Mouse (Mus musculus): ENCODE measurements at regions not wholly inside any gene's neighbourhood (a gene's known extent, or its start where the extent isn't known, plus 50 kb on each side); places are given as distances from the start of the nearest gene placed in this dataset.

DNA sequence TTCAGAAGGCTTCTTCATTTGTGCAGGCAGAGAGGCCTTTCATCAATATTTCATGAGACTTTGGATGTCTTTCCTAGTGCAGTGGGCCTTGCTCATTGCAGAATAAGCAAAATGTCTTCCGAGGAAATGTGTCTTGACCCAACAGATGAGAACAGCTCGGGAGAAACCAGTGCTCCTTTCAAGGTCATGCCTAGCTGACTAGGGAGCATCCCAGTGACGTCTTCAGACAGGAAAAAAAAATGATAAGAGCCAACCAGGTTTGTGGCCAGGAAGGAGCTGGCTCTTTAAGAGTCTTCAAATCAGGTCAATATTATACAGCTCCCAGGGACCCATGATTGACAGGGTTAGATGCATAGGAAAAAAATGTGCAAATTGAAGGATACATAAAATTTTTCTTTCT is 224.9 kb upstream of the Sox11 start:
- no peak overlapping the region for H3K9ac ChIP-seq (ENCODE audit: low read length)
- no peaks in the 10 kb centered on the region; the same call in 1 of the 2 replicates for H3K4me1 ChIP-seq (ENCODE audit: control insufficient read depth, insufficient read depth, low read length)
- no peaks in the 10 kb centered on the region for H3K27me3 ChIP-seq (ENCODE audit: control insufficient read depth, insufficient read depth, low read length)
- H3K9me3 ChIP-seq (replicated peaks; ENCODE audit: control insufficient read depth, low read length): no peaks in the 10 kb centered on the region
- H3K4me2 ChIP-seq (ENCODE audit: low read depth, low read length): no peak overlapping the region
- no peak overlapping the region for H3K27ac ChIP-seq (ENCODE audit: low read length)
- WGBS: 50% methylated on average over 3 of the region's 3 CpGs
- no peak overlapping the region for H3K4me3 ChIP-seq (ENCODE audit: low read length)
- no peak for ATAC-seq (replicated peaks; ENCODE audit: extremely low read depth, insufficient read depth, low FRiP score)
- no peaks in the 10 kb centered on the region for H3K36me3 ChIP-seq (ENCODE audit: control insufficient read depth, insufficient read depth)

DNA sequence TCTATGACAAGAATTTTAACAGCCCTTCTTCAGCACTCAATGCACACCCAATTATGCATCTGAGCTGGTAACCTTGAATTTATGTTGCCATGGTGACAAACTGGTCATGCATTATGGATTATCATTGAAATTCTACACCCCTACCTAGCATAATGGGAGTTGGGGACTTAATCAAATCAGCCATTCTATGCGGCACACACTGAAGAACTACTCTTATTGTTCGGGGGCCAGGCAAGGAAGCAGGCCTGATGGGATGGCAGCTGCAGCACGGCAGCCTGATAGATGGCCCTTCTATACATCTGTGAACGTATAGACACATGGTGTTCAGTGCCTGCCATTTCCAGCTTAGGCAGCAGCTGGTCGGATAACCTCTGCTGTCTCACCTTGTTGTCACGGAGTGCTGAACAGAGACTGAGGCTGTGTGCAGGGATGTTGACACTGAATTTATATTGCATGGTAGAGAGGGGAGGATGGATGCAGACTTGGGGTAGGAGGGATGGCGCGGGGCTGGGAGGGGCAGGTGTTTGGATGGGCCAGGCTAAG is 223.7 kb upstream of the Sox11 start:
- WGBS: 62% methylated on average over 8 of the region's 8 CpGs
- Histone ChIP-seq H3K4me1 (ENCODE audit: control insufficient read depth, insufficient read depth, low read length) (no peaks in the 10 kb centered on the region; the same call in 1 of the 2 replicates), H3K36me3 (ENCODE audit: control insufficient read depth, insufficient read depth) (no peaks in the 10 kb centered on the region), H3K9ac (ENCODE audit: low read length) (no peak overlapping the region), H3K4me2 (ENCODE audit: low read depth, low read length) (no peak overlapping the region), H3K4me3 (ENCODE audit: low read length) (no peak overlapping the region), H3K9me3 (replicated peaks; ENCODE audit: control insufficient read depth, low read length) (no peaks in the 10 kb centered on the region), H3K27ac (ENCODE audit: low read length) (no peak overlapping the region), H3K27me3 (ENCODE audit: control insufficient read depth, insufficient read depth, low read length) (no peaks in the 10 kb centered on the region)
- no peak for ATAC-seq (replicated peaks; ENCODE audit: extremely low read depth, insufficient read depth, low FRiP score)

DNA sequence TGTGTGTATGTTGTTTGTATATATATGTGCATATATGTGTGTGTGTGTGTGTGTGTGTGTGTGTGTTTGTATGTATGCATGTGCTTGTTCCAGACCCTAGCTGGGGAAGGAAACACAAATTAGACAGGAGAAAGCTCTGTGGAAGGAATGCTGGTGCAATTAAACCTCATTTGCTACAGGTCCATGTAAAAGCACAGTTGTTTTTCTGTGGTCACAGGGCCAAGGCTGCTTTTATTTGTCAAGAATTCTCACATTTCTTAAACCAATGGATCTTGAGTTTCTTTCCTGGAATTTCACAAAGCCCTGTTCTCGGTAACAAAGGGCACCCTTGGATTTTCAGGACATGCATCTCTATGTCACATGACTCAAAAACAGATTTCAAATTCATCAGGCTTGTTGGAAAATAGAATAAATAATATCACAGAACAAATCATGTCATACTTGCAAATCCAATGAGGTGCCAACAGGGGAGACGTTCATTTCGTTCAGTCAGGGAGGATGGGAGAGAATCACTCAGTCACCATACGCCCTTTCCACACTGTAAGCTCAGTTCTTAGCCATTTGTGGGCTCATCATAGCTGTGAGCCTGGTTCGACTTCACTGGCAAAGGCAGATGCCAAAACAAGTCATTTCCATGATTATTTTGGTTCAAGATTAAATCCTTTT is 222.4 kb upstream of the Sox11 start:
- H3K4me2 ChIP-seq (ENCODE audit: low read depth, low read length): no peak overlapping the region
- H3K4me1 ChIP-seq (ENCODE audit: control insufficient read depth, insufficient read depth, low read length): no peaks in the 10 kb centered on the region; the same call in 1 of the 2 replicates
- no peaks in the 10 kb centered on the region for H3K27me3 ChIP-seq (ENCODE audit: control insufficient read depth, insufficient read depth, low read length)
- no peak overlapping the region for H3K9ac ChIP-seq (ENCODE audit: low read length)
- no peak overlapping the region for H3K4me3 ChIP-seq (ENCODE audit: low read length)
- 74% methylated on average over 5 of the region's 5 CpGs for WGBS
- H3K9me3 ChIP-seq (replicated peaks; ENCODE audit: control insufficient read depth, low read length): no peaks in the 10 kb centered on the region
- H3K27ac ChIP-seq (ENCODE audit: low read length): no peak overlapping the region
- H3K36me3 ChIP-seq (ENCODE audit: control insufficient read depth, insufficient read depth): no peaks in the 10 kb centered on the region
- no peak for ATAC-seq (replicated peaks; ENCODE audit: extremely low read depth, insufficient read depth, low FRiP score)

- WGBS: 66% methylated on average over 3 of the region's 3 CpGs
- ATAC-seq (replicated peaks; ENCODE audit: extremely low read depth, insufficient read depth, low FRiP score): no peak
These were observed 221.5 kb upstream of the Sox11 start for GRCm38 (mm10) chr12:27563900-27564299.

GRCm38 (mm10) chr12:27552809-27553208 is 210.4 kb upstream of the Sox11 start:
- no peak for ATAC-seq (replicated peaks; ENCODE audit: extremely low read depth, insufficient read depth, low FRiP score)
- no peak overlapping the region for H3K4me2 ChIP-seq (ENCODE audit: low read depth, low read length)
- no peaks in the 10 kb centered on the region for H3K36me3 ChIP-seq (ENCODE audit: control insufficient read depth, insufficient read depth)
- H3K9ac ChIP-seq (ENCODE audit: low read length): no peak overlapping the region
- no peaks in the 10 kb centered on the region for H3K9me3 ChIP-seq (replicated peaks; ENCODE audit: control insufficient read depth, low read length)
- H3K27ac ChIP-seq (ENCODE audit: low read length): no peak overlapping the region
- no peaks in the 10 kb centered on the region for H3K27me3 ChIP-seq (ENCODE audit: control insufficient read depth, insufficient read depth, low read length)
- H3K4me1 ChIP-seq (ENCODE audit: control insufficient read depth, insufficient read depth, low read length): no peaks in the 10 kb centered on the region
- H3K4me3 ChIP-seq (ENCODE audit: low read length): no peak overlapping the region
- WGBS: 32% methylated on average over 1 of the region's 1 CpGs

More at GRCm38 (mm10) chr12:27563900-27564299, 221.5 kb upstream of the Sox11 start:
- Histone ChIP-seq H3K9ac (ENCODE audit: low read length) (no peak overlapping the region), H3K9me3 (replicated peaks; ENCODE audit: control insufficient read depth, low read length) (no peaks in the 10 kb centered on the region; the same call in 1 of the 2 replicates), H3K4me1 (ENCODE audit: control insufficient read depth, insufficient read depth, low read length) (no peaks in the 10 kb centered on the region; the same call in 1 of the 2 replicates), H3K27ac (ENCODE audit: low read length) (no peak overlapping the region), H3K36me3 (ENCODE audit: control insufficient read depth, insufficient read depth) (no peaks in the 10 kb centered on the region), H3K4me2 (ENCODE audit: low read depth, low read length) (no peak overlapping the region), H3K27me3 (ENCODE audit: control insufficient read depth, insufficient read depth, low read length) (no peaks in the 10 kb centered on the region), H3K4me3 (ENCODE audit: low read length) (no peak overlapping the region)

GRCm38 (mm10) chr12:27538210-27538609 is 195.8 kb upstream of the Sox11 start:
- H3K4me1 ChIP-seq (ENCODE audit: control insufficient read depth, insufficient read depth, low read length): peaks cover 4% of the 10 kb centered on the region; the same call in 1 of the 2 replicates
- no peak overlapping the region for H3K27ac ChIP-seq (ENCODE audit: low read length)
- no peak overlapping the region for H3K4me3 ChIP-seq (ENCODE audit: low read length)
- no peaks in the 10 kb centered on the region for H3K27me3 ChIP-seq (ENCODE audit: control insufficient read depth, insufficient read depth, low read length)
- no peaks in the 10 kb centered on the region for H3K36me3 ChIP-seq (ENCODE audit: control insufficient read depth, insufficient read depth)
- 17% methylated on average over 4 of the region's 4 CpGs for WGBS
- no peak overlapping the region for H3K9ac ChIP-seq (ENCODE audit: low read length)
- ATAC-seq (replicated peaks; ENCODE audit: extremely low read depth, insufficient read depth, low FRiP score): no peak
- H3K9me3 ChIP-seq (replicated peaks; ENCODE audit: control insufficient read depth, low read length): no peaks in the 10 kb centered on the region
- no peak overlapping the region for H3K4me2 ChIP-seq (ENCODE audit: low read depth, low read length)

DNA sequence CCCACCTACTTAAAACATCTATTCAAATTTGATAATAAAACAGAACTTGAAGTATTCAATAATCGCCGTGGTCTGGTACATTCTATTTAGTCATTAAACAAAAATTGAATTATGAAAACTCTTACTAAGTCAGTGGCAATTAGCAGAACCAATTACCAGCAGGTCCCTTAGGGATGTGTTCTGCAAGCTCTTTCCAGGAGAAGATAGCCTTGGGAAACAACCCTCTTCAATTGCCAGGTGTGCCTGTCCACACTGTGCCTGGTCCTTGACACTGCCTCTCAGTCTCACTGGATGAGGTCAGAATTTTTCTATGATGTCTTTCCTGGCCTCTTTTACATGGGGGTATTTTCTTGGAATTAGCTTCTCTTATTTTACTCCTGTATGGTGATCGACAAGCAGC is 195.1 kb upstream of the Sox11 start:
- 83% methylated on average over 3 of the region's 3 CpGs for WGBS
- Histone ChIP-seq H3K27ac (ENCODE audit: low read length) (no peak overlapping the region), H3K4me3 (ENCODE audit: low read length) (no peak overlapping the region), H3K4me1 (ENCODE audit: control insufficient read depth, insufficient read depth, low read length) (peaks cover 4% of the 10 kb centered on the region; the same call in 1 of the 2 replicates), H3K27me3 (ENCODE audit: control insufficient read depth, insufficient read depth, low read length) (no peaks in the 10 kb centered on the region), H3K9ac (ENCODE audit: low read length) (no peak overlapping the region), H3K9me3 (replicated peaks; ENCODE audit: control insufficient read depth, low read length) (no peaks in the 10 kb centered on the region), H3K36me3 (ENCODE audit: control insufficient read depth, insufficient read depth) (no peaks in the 10 kb centered on the region), H3K4me2 (ENCODE audit: low read depth, low read length) (no peak overlapping the region)
- ATAC-seq (replicated peaks; ENCODE audit: extremely low read depth, insufficient read depth, low FRiP score): no peak

DNA sequence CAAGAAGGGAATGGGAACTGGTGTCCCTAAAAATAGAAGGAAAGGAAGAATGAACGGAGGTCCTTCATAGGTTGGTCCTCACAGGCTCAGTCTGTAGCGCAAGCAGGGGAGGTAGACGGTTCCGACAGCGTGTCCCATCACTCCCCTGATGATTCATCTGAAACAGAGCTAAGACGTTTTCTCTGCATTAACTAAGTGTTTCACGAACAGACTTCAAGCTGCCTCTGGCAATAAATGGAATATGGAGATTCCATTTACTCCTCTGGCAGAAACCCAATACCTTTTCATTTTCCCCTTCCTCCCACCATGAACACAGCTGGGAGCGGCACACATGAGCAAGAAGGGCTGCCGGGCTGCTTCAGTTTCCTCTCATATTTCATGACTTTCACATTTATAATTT is 194.6 kb upstream of the Sox11 start:
- H3K4me3 ChIP-seq (ENCODE audit: low read length): no peak overlapping the region
- no peak overlapping the region for H3K27ac ChIP-seq (ENCODE audit: low read length)
- no peaks in the 10 kb centered on the region for H3K9me3 ChIP-seq (replicated peaks; ENCODE audit: control insufficient read depth, low read length)
- H3K4me1 ChIP-seq (ENCODE audit: control insufficient read depth, insufficient read depth, low read length): peaks cover 4% of the 10 kb centered on the region; the same call in 1 of the 2 replicates
- ATAC-seq (replicated peaks; ENCODE audit: extremely low read depth, insufficient read depth, low FRiP score): no peak
- H3K9ac ChIP-seq (ENCODE audit: low read length): no peak overlapping the region
- no peaks in the 10 kb centered on the region for H3K27me3 ChIP-seq (ENCODE audit: control insufficient read depth, insufficient read depth, low read length)
- WGBS: 63% methylated on average over 9 of the region's 9 CpGs
- H3K36me3 ChIP-seq (ENCODE audit: control insufficient read depth, insufficient read depth): no peaks in the 10 kb centered on the region
- H3K4me2 ChIP-seq (ENCODE audit: low read depth, low read length): 0 out of 2 replicates have a peak overlapping the region, but pooled peaks have one; percentile 15

DNA sequence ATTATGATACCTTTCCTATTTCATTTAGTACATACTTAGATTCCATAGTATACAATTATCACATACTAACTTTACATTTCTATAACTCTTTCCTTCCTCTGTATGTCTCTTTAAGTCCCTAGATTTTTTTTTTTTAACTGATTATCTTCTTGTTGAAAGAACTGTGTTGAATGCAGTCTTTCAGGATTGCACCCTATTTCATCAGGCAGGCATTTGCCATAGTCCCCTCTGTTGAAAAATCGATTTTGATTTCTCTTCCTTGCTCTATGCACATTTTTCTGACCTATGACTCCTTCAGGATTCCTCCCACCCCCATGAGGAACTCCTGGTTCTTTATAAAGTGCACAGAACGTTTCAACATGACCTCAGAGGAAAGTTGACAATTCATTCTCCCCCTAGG is 183.2 kb upstream of the Sox11 start:
- WGBS: 46% methylated on average over 2 of the region's 2 CpGs
- H3K27me3 ChIP-seq (ENCODE audit: control insufficient read depth, insufficient read depth, low read length): no peaks in the 10 kb centered on the region
- H3K27ac ChIP-seq (ENCODE audit: low read length): no peak overlapping the region
- H3K4me1 ChIP-seq (ENCODE audit: control insufficient read depth, insufficient read depth, low read length): no peaks in the 10 kb centered on the region
- H3K9ac ChIP-seq (ENCODE audit: low read length): no peak overlapping the region
- no peaks in the 10 kb centered on the region for H3K9me3 ChIP-seq (replicated peaks; ENCODE audit: control insufficient read depth, low read length)
- no peaks in the 10 kb centered on the region for H3K36me3 ChIP-seq (ENCODE audit: control insufficient read depth, insufficient read depth)
- ATAC-seq (replicated peaks; ENCODE audit: extremely low read depth, insufficient read depth, low FRiP score): no peak
- no peak overlapping the region for H3K4me2 ChIP-seq (ENCODE audit: low read depth, low read length)
- H3K4me3 ChIP-seq (ENCODE audit: low read length): no peak overlapping the region

Data from heart, embryonic 16.5 days (tissue).